In genomic region chr15:4025508-4025904, GRCm38 (mm10) we compare ENCODE assay signal across 8 mouse cellular contexts. TPM values are rescaled to one million over a fixed set of nuclear protein-coding genes. Genes with fewer than 3 reads are reported as not detected.
DNase-seq lines count a peak whose midpoint lies in the region; ATAC-seq and TF ChIP-seq lines count a peak whose summit lies in the region.

No protein-coding gene starts in this region.

- H3K4me1 ChIP-seq in kidney, postnatal 0 days (replicated peaks; ENCODE audit: insufficient read depth, low read length) = peaks cover 10% of the 10 kb centered on the region
- peaks cover 16% of the 10 kb centered on the region for H3K4me1 ChIP-seq in forebrain, embryonic 16.5 days (replicated peaks; ENCODE audit: control insufficient read depth, insufficient read depth, low read length)
- H3K4me1 ChIP-seq in intestine, embryonic 15.5 days (replicated peaks) = peaks cover 9% of the 10 kb centered on the region; the same call in 1 of the 2 replicates
- peaks cover 23% of the 10 kb centered on the region for H3K4me1 ChIP-seq in neural tube, embryonic 15.5 days

- no peak overlapping the region; the same call in 1 of the 2 replicates for H3K9ac ChIP-seq in kidney, postnatal 0 days (ENCODE audit: low read depth, low read length)
- no peak overlapping the region for H3K9ac ChIP-seq in forebrain, embryonic 16.5 days (replicated peaks; ENCODE audit: low read depth, low read length)
- no peak overlapping the region for H3K9ac ChIP-seq in intestine, embryonic 15.5 days
- H3K9ac ChIP-seq in neural tube, embryonic 15.5 days (replicated peaks) = peak overlapping the region; percentile 66

- ATAC-seq in kidney, postnatal 0 days (replicated peaks; ENCODE audit: low FRiP score, low read depth) = no peak
- no peak for ATAC-seq in forebrain, embryonic 16.5 days
- no peak for ATAC-seq in intestine, embryonic 15.5 days
- ATAC-seq in neural tube, embryonic 15.5 days (ENCODE audit: low FRiP score) = no peak

- H3K9me3 ChIP-seq in kidney, postnatal 0 days (replicated peaks; ENCODE audit: low read length) = no peaks in the 10 kb centered on the region
- no peaks in the 10 kb centered on the region for H3K9me3 ChIP-seq in forebrain, embryonic 16.5 days (ENCODE audit: control insufficient read depth, low read length)
- H3K9me3 ChIP-seq in intestine, embryonic 15.5 days = no peaks in the 10 kb centered on the region
- no peaks in the 10 kb centered on the region for H3K9me3 ChIP-seq in neural tube, embryonic 15.5 days (replicated peaks)

- H3K4me3 ChIP-seq in kidney, postnatal 0 days (replicated peaks; ENCODE audit: low read depth, low read length) = no peak overlapping the region
- H3K4me3 ChIP-seq in forebrain, embryonic 16.5 days (replicated peaks; ENCODE audit: low read length) = no peak overlapping the region
- H3K4me3 ChIP-seq in intestine, embryonic 15.5 days (replicated peaks) = no peak overlapping the region
- peak overlapping the region; percentile 58 for H3K4me3 ChIP-seq in neural tube, embryonic 15.5 days (replicated peaks)

- no peak for TF ChIP-seq CTCF in kidney, postnatal 0 days (IDR thresholded peaks at IDR 0.05; ENCODE audit: low read depth)

- no peak for DNase-seq in kidney, postnatal 0 days (ENCODE audit: low spot score)
- DNase-seq in kidney, postnatal 36 days = no peak
- no peak for DNase-seq in urinary bladder, postnatal 14 days (ENCODE audit: low spot score)
- DNase-seq in yolk sac, embryonic 10.5 days (ENCODE audit: low spot score) = no peak
- DNase-seq in layer of hippocampus, adult 11-12 months (ENCODE audit: low spot score) = no peak

- 66% methylated on average over 11 of the region's 11 CpGs for WGBS in kidney, postnatal 0 days
- 46% methylated on average over 11 of the region's 11 CpGs for WGBS in forebrain, embryonic 16.5 days
- 68% methylated on average over 11 of the region's 11 CpGs for WGBS in intestine, embryonic 15.5 days
- 77% methylated on average over 11 of the region's 11 CpGs for WGBS in neural tube, embryonic 15.5 days

- H3K27ac ChIP-seq in kidney, postnatal 0 days = peak overlapping the region; percentile 97
- H3K27ac ChIP-seq in forebrain, embryonic 16.5 days (ENCODE audit: low read length) = no peak overlapping the region
- H3K27ac ChIP-seq in intestine, embryonic 15.5 days = no peak overlapping the region
- peak overlapping the region; percentile 92; the same call in 1 of the 2 replicates for H3K27ac ChIP-seq in neural tube, embryonic 15.5 days (replicated peaks)

- no peaks in the 10 kb centered on the region for H3K36me3 ChIP-seq in kidney, postnatal 0 days (ENCODE audit: insufficient read depth, low read length)
- H3K36me3 ChIP-seq in forebrain, embryonic 16.5 days (ENCODE audit: control insufficient read depth, insufficient read depth) = no peaks in the 10 kb centered on the region
- no peaks in the 10 kb centered on the region for H3K36me3 ChIP-seq in intestine, embryonic 15.5 days
- no peaks in the 10 kb centered on the region for H3K36me3 ChIP-seq in neural tube, embryonic 15.5 days

- H3K27me3 ChIP-seq in kidney, postnatal 0 days (ENCODE audit: insufficient read depth, low read length) = no peaks in the 10 kb centered on the region
- no peaks in the 10 kb centered on the region for H3K27me3 ChIP-seq in forebrain, embryonic 16.5 days (replicated peaks; ENCODE audit: control insufficient read depth, insufficient read depth, low read length)
- H3K27me3 ChIP-seq in intestine, embryonic 15.5 days (replicated peaks) = no peaks in the 10 kb centered on the region
- H3K27me3 ChIP-seq in neural tube, embryonic 15.5 days (replicated peaks) = no peaks in the 10 kb centered on the region

- H3K4me2 ChIP-seq in kidney, postnatal 0 days (ENCODE audit: low read length) = peak overlapping the region; percentile 81
- H3K4me2 ChIP-seq in forebrain, embryonic 16.5 days (ENCODE audit: low read length) = peak overlapping the region; percentile 60
- peak overlapping the region; percentile 85 for H3K4me2 ChIP-seq in intestine, embryonic 15.5 days (replicated peaks)
- H3K4me2 ChIP-seq in neural tube, embryonic 15.5 days = peak overlapping the region; percentile 68

RNA-seq across cellular contexts. Expression of gene Oxct1, which starts 0.7 kb away (rescaled TPM):
- 403 and 438 TPM in 2 replicates for polyA plus RNA-seq in kidney, postnatal 0 days (2015; fragmentation: Nextera tagmentation; extraction: Ambion mirVana)
- polyA plus RNA-seq in forebrain, embryonic 16.5 days (2015; fragmentation: Nextera tagmentation; extraction: Ambion mirVana) = 298 and 300 TPM in 2 replicates
- 175 and 233 TPM in 2 replicates for polyA plus RNA-seq in intestine, embryonic 15.5 days (2015; fragmentation: Nextera tagmentation; extraction: Ambion mirVana)
- 402 and 424 TPM in 2 replicates for polyA plus RNA-seq in neural tube, embryonic 15.5 days (2015; fragmentation: Nextera tagmentation; extraction: Ambion mirVana)

RNA-seq across cellular contexts. Expression of gene AW549877, which starts 30.0 kb away (rescaled TPM):
- 32.4 and 33.1 TPM in 2 replicates for polyA plus RNA-seq in kidney, postnatal 0 days (2015; fragmentation: Nextera tagmentation; extraction: Ambion mirVana)
- 34.6 and 41.7 TPM in 2 replicates for polyA plus RNA-seq in forebrain, embryonic 16.5 days (2015; fragmentation: Nextera tagmentation; extraction: Ambion mirVana)
- polyA plus RNA-seq in intestine, embryonic 15.5 days (2015; fragmentation: Nextera tagmentation; extraction: Ambion mirVana) = 29.3 and 31.6 TPM in 2 replicates
- 34.2 and 34.4 TPM in 2 replicates for polyA plus RNA-seq in neural tube, embryonic 15.5 days (2015; fragmentation: Nextera tagmentation; extraction: Ambion mirVana)

RNA-seq across cellular contexts. Expression of gene Fbxo4, which starts 46.1 kb away (rescaled TPM):
- 17.1 and 18.0 TPM in 2 replicates for polyA plus RNA-seq in kidney, postnatal 0 days (2015; fragmentation: Nextera tagmentation; extraction: Ambion mirVana)
- 6.2 and 9.1 TPM in 2 replicates for polyA plus RNA-seq in forebrain, embryonic 16.5 days (2015; fragmentation: Nextera tagmentation; extraction: Ambion mirVana)
- polyA plus RNA-seq in intestine, embryonic 15.5 days (2015; fragmentation: Nextera tagmentation; extraction: Ambion mirVana) = 12.3 and 13.0 TPM in 2 replicates
- polyA plus RNA-seq in neural tube, embryonic 15.5 days (2015; fragmentation: Nextera tagmentation; extraction: Ambion mirVana) = 9.0 and 10.7 TPM in 2 replicates

Comparison
In these comparisons a context has a peak if more than half of its experiments do, and no peak if none do; other contexts are left out.
1. H3K27ac ChIP-seq: peak in kidney, postnatal 0 days (single experiment) and neural tube, embryonic 15.5 days (single experiment); none in forebrain, embryonic 16.5 days (single experiment) and intestine, embryonic 15.5 days (single experiment).
2. Peak in every context shown above with its lines, with median percentiles within 50 percentile points of each other: H3K4me2 ChIP-seq.